Mouse (Mus musculus) kidney, embryonic 15.5 days (tissue): ENCODE results near the gene Ywhah. TPM values are rescaled to one million over a fixed set of nuclear protein-coding genes. Genes with fewer than 3 reads are reported as not detected.

Experiments
- ATAC-seq: fragments of 200-750 bp; cut with Nextera tagmentation; replicated peaks from 2 replicates; pipeline ENCODE4 v1.8.0; 2017; ENCODE audit warnings: moderate TSS enrichment; ENCODE audit not compliant: low FRiP score
- H3K27ac ChIP-seq: fragments of 300-500 bp; sonication (generic); 2 replicates; pipeline ENCODE4 v1.5.1; 2015; ENCODE audit warnings: mild to moderate bottlenecking, inconsistent platforms
- H3K27me3 ChIP-seq: fragments of 300-500 bp; sonication (generic); 2 replicates; pipeline ENCODE4 v1.6.1; 2015; ENCODE audit warnings: inconsistent platforms
- H3K36me3 ChIP-seq: fragments of 300-500 bp; sonication (generic); 2 replicates; pipeline ENCODE4 v1.6.1; 2015; ENCODE audit warnings: inconsistent platforms
- H3K4me1 ChIP-seq: fragments of 300-500 bp; sonication (generic); 2 replicates; pipeline ENCODE4 v1.6.1; 2015; ENCODE audit warnings: inconsistent platforms
- H3K4me2 ChIP-seq: fragments of 300-500 bp; sonication (generic); 2 replicates; pipeline ENCODE4 v1.6.1; 2015; ENCODE audit warnings: moderate library complexity, mild to moderate bottlenecking, inconsistent platforms
- H3K4me3 ChIP-seq: fragments of 300-500 bp; sonication (generic); replicated peaks from 2 replicates; pipeline ENCODE4 v1.5.1; 2015; ENCODE audit warnings: mild to moderate bottlenecking, inconsistent platforms
- H3K9ac ChIP-seq: fragments of 300-500 bp; sonication (generic); 2 replicates; pipeline ENCODE4 v1.6.1; 2015; ENCODE audit warnings: mild to moderate bottlenecking, inconsistent platforms
- H3K9me3 ChIP-seq: fragments of 300-500 bp; sonication (generic); replicated peaks from 2 replicates; pipeline ENCODE4 v1.6.1; 2016; ENCODE audit warnings: inconsistent platforms
- WGBS: fragments of 180-500 bp; shearing (Covaris S2); methylation state at CpG from one replicate; pipeline ENCODE4 v1.1.7; 2015; ENCODE audit warnings: mixed read lengths; 5-methylcytosine and 5-hydroxymethylcytosine counted together
- polyA plus RNA-seq: library from polyadenylated mRNA; unstranded; fragments of >200 nt; fragmentation: Nextera tagmentation; extraction: Ambion mirVana; gene quantifications from 2 replicates; pipeline ENCODE4 v1.2.1, GENCODE M21; 2015

Gene Ywhah
- polyA plus RNA-seq, 1 experiment from 2014 or later = 362 TPM

- no peak overlapping the region for H3K4me2 ChIP-seq
- H3K9me3 ChIP-seq = no peaks in the 10 kb centered on the region
- no peak overlapping the region for H3K4me3 ChIP-seq
- no peak overlapping the region for H3K27ac ChIP-seq
- no peaks in the 10 kb centered on the region for H3K36me3 ChIP-seq
- no peaks in the 10 kb centered on the region for H3K4me1 ChIP-seq
- 79% methylated on average over 5 of the region's 5 CpGs for WGBS
- no peaks in the 10 kb centered on the region for H3K27me3 ChIP-seq
- no peak for ATAC-seq
- H3K9ac ChIP-seq = no peak overlapping the region
Observed at GRCm38 (mm10) chr5:33001111-33001510, 17.5 kb upstream of the Ywhah start.

DNA sequence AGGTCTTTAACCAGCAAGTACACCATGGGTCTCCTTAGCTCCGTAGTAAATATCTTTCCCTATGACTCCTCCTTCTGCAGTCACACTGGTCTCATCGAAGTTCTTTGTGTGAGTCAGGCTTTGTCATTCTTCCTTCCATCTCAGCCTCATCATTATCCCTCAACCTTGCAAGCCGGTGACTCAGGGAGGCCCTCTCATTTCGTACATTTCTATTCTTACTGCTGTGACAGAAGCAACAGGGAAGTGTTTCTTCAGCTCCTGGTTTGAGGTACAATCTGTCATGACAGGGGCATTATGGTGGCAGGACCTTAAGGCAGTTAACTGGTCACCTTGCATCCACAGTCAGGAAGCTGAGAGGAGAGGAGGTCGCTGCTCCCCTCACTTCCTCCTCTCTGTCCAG, 15.8 kb upstream of the Ywhah start:
- WGBS = 89% methylated on average over 5 of the region's 5 CpGs
- no peaks in the 10 kb centered on the region for H3K9me3 ChIP-seq
- no peaks in the 10 kb centered on the region for H3K4me1 ChIP-seq
- no peaks in the 10 kb centered on the region for H3K27me3 ChIP-seq
- no peak overlapping the region for H3K9ac ChIP-seq
- no peaks in the 10 kb centered on the region for H3K36me3 ChIP-seq
- no peak overlapping the region for H3K4me2 ChIP-seq
- no peak overlapping the region for H3K27ac ChIP-seq
- ATAC-seq = no peak
- no peak overlapping the region for H3K4me3 ChIP-seq

DNA sequence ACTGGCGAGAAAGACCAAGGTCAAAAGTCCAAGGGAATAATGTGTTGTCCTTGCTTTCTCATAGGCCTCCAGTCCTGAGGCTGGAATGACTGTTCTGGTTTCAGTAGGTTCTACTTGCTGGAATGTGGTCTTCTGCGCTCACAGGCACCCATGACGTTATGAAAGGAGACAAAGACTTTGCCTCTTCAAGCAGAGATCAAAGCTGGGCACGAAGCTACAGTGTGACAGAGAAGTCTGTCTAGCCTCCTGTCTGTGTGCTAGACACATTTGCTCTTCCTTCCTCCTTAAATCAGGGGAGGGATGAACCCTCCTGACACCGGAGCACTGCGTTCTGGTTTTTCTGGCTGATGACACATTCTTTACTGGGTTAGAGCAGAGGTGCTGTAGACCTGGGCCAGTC, 15.1 kb upstream of the Ywhah start:
- Histone ChIP-seq H3K4me2 (no peak overlapping the region), H3K9me3 (no peaks in the 10 kb centered on the region), H3K27ac (no peak overlapping the region), H3K27me3 (no peaks in the 10 kb centered on the region), H3K36me3 (no peaks in the 10 kb centered on the region), H3K4me3 (no peak overlapping the region), H3K4me1 (no peaks in the 10 kb centered on the region), H3K9ac (no peak overlapping the region)
- 51% methylated on average over 6 of the region's 6 CpGs for WGBS
- ATAC-seq = no peak

DNA sequence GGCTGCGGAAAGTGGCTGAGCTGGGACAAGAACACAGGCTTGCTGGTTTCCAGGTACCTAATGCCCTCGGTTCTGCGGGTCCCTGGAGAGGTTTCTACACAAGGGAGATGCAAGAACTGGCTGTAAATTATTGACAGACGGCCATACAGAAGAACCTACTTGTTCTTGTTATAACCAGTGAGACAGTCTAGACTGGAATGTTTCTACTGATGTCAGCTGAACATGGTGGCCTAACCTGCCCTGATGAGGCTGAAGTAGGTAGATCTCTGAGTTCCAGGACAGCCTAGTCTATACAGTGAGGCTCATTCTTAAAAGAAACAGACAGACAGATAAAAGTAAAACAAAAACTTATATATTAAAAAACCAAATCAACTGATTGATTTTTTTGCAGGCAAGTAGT, 14.5 kb upstream of the Ywhah start:
- H3K4me3 ChIP-seq = no peak overlapping the region
- ATAC-seq = peak; percentile 25; the same call in 1 of the 2 replicates
- no peak overlapping the region for H3K4me2 ChIP-seq
- no peak overlapping the region for H3K27ac ChIP-seq
- H3K9ac ChIP-seq = no peak overlapping the region
- H3K9me3 ChIP-seq = no peaks in the 10 kb centered on the region
- H3K36me3 ChIP-seq = no peaks in the 10 kb centered on the region
- no peaks in the 10 kb centered on the region for H3K27me3 ChIP-seq
- WGBS = 68% methylated on average over 4 of the region's 4 CpGs
- H3K4me1 ChIP-seq = no peaks in the 10 kb centered on the region

DNA sequence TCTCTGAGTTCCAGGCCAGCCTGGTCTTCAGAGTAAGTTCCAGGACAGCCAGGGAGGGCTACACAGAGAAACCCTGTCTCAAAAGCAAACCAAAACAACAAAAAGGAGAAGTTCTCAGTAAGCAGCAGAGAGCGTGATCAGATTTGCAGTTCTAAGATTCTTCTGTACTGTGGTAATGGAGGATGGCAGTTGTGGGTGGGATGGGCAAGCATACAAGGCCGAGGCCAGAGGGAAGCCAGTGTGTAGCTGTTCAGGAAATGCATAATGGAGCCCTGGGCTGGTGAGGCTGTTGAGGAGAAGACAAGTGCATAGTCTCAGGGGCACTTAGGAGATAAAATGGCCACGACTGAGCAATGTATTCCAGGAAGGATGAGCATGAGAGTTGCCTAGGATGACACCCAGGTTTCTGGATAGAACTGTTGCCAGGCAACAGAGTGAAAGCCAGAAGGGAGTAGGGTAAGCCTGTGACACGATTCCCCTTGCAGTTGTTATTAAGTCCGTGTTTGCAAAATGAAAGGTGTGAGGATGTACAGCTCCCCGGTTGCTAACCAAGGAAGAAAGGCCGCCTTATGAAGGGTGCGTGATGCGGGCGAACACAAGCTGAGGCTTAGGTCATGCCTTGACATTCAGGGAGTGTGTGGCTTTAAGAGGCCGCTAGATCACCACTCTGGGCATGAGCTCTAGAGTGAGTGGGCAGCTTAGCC, 13.0 kb upstream of the Ywhah start:
- Histone ChIP-seq H3K27me3 (no peaks in the 10 kb centered on the region), H3K9me3 (no peaks in the 10 kb centered on the region), H3K27ac (no peak overlapping the region), H3K9ac (no peak overlapping the region), H3K4me2 (no peak overlapping the region), H3K4me3 (no peak overlapping the region), H3K36me3 (no peaks in the 10 kb centered on the region), H3K4me1 (no peaks in the 10 kb centered on the region)
- 81% methylated on average over 11 of the region's 11 CpGs for WGBS
- ATAC-seq = no peak

- H3K27me3 ChIP-seq = no peaks in the 10 kb centered on the region
- peaks cover 9% of the 10 kb centered on the region for H3K4me1 ChIP-seq
- 35% methylated on average over 8 of the region's 8 CpGs for WGBS
- H3K36me3 ChIP-seq = no peaks in the 10 kb centered on the region
- no peak for ATAC-seq
- no peaks in the 10 kb centered on the region for H3K9me3 ChIP-seq
- no peak overlapping the region for H3K27ac ChIP-seq
- no peak overlapping the region for H3K4me3 ChIP-seq
- H3K9ac ChIP-seq = no peak overlapping the region
- H3K4me2 ChIP-seq = no peak overlapping the region
Observed at GRCm38 (mm10) chr5:33006670-33007069, 11.9 kb upstream of the Ywhah start.

- H3K9me3 ChIP-seq = no peaks in the 10 kb centered on the region
- H3K36me3 ChIP-seq = no peaks in the 10 kb centered on the region
- H3K27me3 ChIP-seq = no peaks in the 10 kb centered on the region
- ATAC-seq = no peak
- H3K27ac ChIP-seq = no peak overlapping the region
- peaks cover 9% of the 10 kb centered on the region for H3K4me1 ChIP-seq
- H3K4me2 ChIP-seq = no peak overlapping the region
- H3K9ac ChIP-seq = no peak overlapping the region
- 59% methylated on average over 4 of the region's 4 CpGs for WGBS
- no peak overlapping the region for H3K4me3 ChIP-seq
Observed at GRCm38 (mm10) chr5:33007371-33007770, 11.2 kb upstream of the Ywhah start.

- Histone ChIP-seq H3K9me3 (no peaks in the 10 kb centered on the region), H3K4me2 (no peak overlapping the region), H3K9ac (no peak overlapping the region), H3K27me3 (no peaks in the 10 kb centered on the region), H3K4me3 (no peak overlapping the region), H3K36me3 (no peaks in the 10 kb centered on the region), H3K4me1 (peaks cover 9% of the 10 kb centered on the region), H3K27ac (no peak overlapping the region)
- ATAC-seq = no peak
- WGBS = 51% methylated on average over 2 of the region's 2 CpGs
Observed at GRCm38 (mm10) chr5:33009301-33009700, 9.3 kb upstream of the Ywhah start.

DNA sequence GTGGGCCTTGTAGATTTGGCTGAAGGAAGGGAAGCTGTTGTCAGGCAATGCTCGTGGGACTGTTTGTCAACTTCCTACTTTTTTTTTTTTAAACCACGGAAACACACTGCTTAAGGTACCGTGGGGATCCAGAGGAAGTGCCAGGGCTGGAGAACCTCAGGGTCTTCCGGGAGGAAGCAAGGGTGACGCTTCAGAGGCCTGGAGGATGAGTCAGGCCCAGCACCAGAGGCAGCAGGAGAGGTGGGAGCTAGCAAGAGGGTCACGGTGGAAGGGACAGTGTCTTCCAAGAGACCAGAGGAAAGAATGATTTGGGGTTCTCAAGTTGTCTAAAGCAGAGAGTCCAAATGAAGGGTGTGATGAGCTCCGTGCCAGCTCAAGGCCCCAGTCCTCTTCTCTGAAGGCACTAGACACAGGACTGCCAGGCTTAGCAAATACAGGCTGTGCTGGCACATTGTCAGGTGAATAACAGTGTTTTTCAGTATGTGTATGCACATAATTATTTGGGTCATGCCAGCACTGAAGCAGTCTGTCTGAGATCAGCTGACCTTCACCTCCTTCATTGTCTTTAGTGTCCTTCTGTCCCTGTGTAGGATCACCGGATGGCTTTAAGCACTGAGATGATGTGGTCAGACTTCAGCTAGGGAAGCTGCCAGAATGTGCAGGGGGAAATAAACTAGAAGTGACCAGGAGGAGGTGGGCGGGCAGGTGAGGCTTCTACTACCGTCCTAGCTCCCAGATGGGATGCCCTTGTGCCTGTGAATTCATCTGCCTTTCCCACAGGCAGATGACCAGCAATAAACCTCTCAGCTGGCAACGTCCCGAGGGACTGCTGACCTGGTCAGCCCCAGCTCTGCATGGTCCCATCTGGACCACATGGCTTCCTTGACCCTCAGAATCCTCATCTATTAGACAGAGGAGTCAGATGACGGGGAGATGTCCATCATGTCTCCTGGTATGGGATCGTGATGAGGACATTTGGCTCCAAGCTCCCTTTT, 8.5 kb upstream of the Ywhah start:
- 64% methylated on average over 14 of the region's 14 CpGs for WGBS
- Histone ChIP-seq H3K36me3 (no peaks in the 10 kb centered on the region), H3K27me3 (no peaks in the 10 kb centered on the region), H3K9me3 (no peaks in the 10 kb centered on the region), H3K4me3 (no peak overlapping the region), H3K9ac (no peak overlapping the region), H3K27ac (no peak overlapping the region), H3K4me1 (peaks cover 9% of the 10 kb centered on the region), H3K4me2 (no peak overlapping the region)
- ATAC-seq = no peak

DNA sequence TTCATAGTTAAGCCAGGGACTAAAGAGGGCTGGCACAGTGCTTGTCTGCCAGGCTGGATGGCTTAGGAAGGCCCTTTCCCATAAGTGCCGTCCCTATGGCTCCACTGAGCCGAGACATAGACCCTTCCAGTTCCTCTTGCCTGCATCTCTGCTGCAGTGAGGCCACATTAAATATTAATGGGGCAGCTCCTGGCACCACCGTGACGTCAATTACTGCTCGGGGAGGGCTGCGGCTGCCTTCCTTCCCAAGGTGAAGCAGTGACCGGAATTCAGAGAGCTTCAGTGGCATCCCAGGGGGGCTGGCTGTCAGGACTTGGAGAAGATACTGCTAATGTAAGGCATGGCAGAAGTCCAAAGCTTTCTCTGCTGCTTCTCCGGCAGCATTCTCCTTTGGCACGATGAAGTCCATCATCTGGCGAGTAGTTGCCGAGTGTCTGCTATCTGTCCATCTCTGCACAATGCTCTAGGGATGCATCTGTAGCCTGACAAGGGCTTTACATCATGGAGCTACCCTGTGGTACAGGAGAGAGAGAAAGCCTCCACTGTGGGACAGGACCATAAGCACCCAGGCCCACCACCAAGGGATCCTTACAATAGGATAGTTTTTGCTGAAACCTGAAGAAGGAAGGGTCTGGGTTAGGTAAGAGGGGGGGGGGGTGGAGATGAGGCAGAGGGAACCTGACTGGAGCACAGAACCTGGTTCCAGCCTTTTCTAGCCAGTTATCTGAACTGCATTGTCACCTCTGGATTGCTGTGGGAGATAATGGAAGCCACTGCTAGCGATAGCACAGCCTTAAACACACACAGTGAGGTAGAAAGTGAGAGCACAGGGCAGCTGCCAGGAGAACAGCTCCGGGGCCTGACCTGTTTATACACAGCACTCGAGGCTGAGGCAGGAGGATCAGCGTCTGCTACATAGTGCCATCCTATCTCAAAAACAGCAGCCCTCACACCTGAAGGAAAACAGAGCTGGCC, 7.2 kb upstream of the Ywhah start:
- H3K9ac ChIP-seq = no peak overlapping the region
- no peaks in the 10 kb centered on the region for H3K27me3 ChIP-seq
- H3K4me2 ChIP-seq = no peak overlapping the region
- H3K4me3 ChIP-seq = no peak overlapping the region
- no peaks in the 10 kb centered on the region for H3K9me3 ChIP-seq
- H3K36me3 ChIP-seq = no peaks in the 10 kb centered on the region
- ATAC-seq = peak; percentile 62; the same call in 1 of the 2 replicates
- H3K27ac ChIP-seq = no peak overlapping the region
- WGBS = 50% methylated on average over 15 of the region's 15 CpGs
- H3K4me1 ChIP-seq = peaks cover 9% of the 10 kb centered on the region

- no peak for ATAC-seq
- no peak overlapping the region for H3K27ac ChIP-seq
- WGBS = 68% methylated on average over 1 of the region's 1 CpGs
- no peak overlapping the region for H3K4me2 ChIP-seq
- no peaks in the 10 kb centered on the region for H3K9me3 ChIP-seq
- H3K9ac ChIP-seq = no peak overlapping the region
- H3K27me3 ChIP-seq = no peaks in the 10 kb centered on the region
- no peaks in the 10 kb centered on the region for H3K36me3 ChIP-seq
- peaks cover 19% of the 10 kb centered on the region for H3K4me1 ChIP-seq
- H3K4me3 ChIP-seq = no peak overlapping the region
Observed at GRCm38 (mm10) chr5:33014096-33014495, 4.5 kb upstream of the Ywhah start.
